Mouse (Mus musculus) hindbrain, postnatal 0 days (tissue): ENCODE data around the gene Postn. TPM values are rescaled to one million over a fixed set of nuclear protein-coding genes. Genes with fewer than 3 reads are reported as not detected.

Experiments used
- ATAC-seq: fragments of 200-750 bp; cut with Nextera tagmentation; 2 replicates; pipeline ENCODE4 v1.8.0; 2017; ENCODE audit warnings: mild to moderate bottlenecking, moderate TSS enrichment, moderate library complexity
- DNase-seq: peaks from one replicate; pipeline ENCODE4 v3.0.0-alpha.2; 2015; ENCODE audit warnings: low spot score
- H3K27ac ChIP-seq: fragments of 300-500 bp; sonication (generic); 2 replicates; pipeline ENCODE4 v1.5.1; 2014; ENCODE audit warnings: mild to moderate bottlenecking
- H3K27me3 ChIP-seq: fragments of 300-500 bp; sonication (generic); 2 replicates; pipeline ENCODE4 v1.6.1; 2014; ENCODE audit warnings: low read length, mixed read lengths; ENCODE audit not compliant: insufficient read depth
- H3K36me3 ChIP-seq: fragments of 300-500 bp; sonication (generic); 2 replicates; pipeline ENCODE4 v1.6.1; 2014; ENCODE audit warnings: low read length, mixed read lengths; ENCODE audit not compliant: insufficient read depth
- H3K4me1 ChIP-seq: fragments of 300-500 bp; sonication (generic); 2 replicates; pipeline ENCODE4 v1.6.1; 2014; ENCODE audit warnings: antibody characterized with exemption, low read length, mixed read lengths; ENCODE audit not compliant: insufficient read depth
- H3K4me2 ChIP-seq: fragments of 300-500 bp; sonication (generic); 2 replicates; pipeline ENCODE4 v1.6.1; 2014; ENCODE audit warnings: low read depth, mild to moderate bottlenecking, low read length, moderate library complexity, mixed read lengths
- H3K4me3 ChIP-seq: fragments of 300-500 bp; sonication (generic); 2 replicates; pipeline ENCODE4 v1.5.1; 2014; ENCODE audit warnings: low read length
- H3K9ac ChIP-seq: fragments of 300-500 bp; sonication (generic); replicated peaks from 2 replicates; pipeline ENCODE4 v1.6.1; 2014; ENCODE audit warnings: mild to moderate bottlenecking, low read length, moderate library complexity, mixed read lengths
- H3K9me3 ChIP-seq: fragments of 300-500 bp; sonication (generic); 2 replicates; pipeline ENCODE4 v1.6.1; 2016; ENCODE audit warnings: low read length, mixed read lengths
- CTCF ChIP-seq: IDR thresholded peaks from 2 replicates; pipeline ENCODE4 v1.5.1; 2016; ENCODE audit warnings: antibody characterized with exemption, control low read depth, low read depth
- WGBS: fragments of 180-500 bp; shearing (Covaris S2); extraction: QIAGEN DNeasy Blood & Tissue Kit; methylation state at CpG from one replicate; pipeline ENCODE4 v1.1.7; 2014; 5-methylcytosine and 5-hydroxymethylcytosine counted together
- polyA plus RNA-seq: library from polyadenylated mRNA; unstranded; fragments of >200 nt; fragmentation: Nextera tagmentation; extraction: Ambion mirVana; gene quantifications from 2 replicates; pipeline ENCODE4 v1.2.1, GENCODE M21; 2015
- total RNA-seq: library from RNA; depleted of rRNA; stranded (reverse); fragments of >200 nt; gene quantifications from 2 replicates; pipeline ENCODE4 v1.2.3, GENCODE M21; 2014; rRNA removed

The Postn gene
- total RNA-seq: 14.4 and 20.3 TPM in 2 replicates
- 13.6 and 15.3 TPM in 2 replicates for polyA plus RNA-seq

DNA sequence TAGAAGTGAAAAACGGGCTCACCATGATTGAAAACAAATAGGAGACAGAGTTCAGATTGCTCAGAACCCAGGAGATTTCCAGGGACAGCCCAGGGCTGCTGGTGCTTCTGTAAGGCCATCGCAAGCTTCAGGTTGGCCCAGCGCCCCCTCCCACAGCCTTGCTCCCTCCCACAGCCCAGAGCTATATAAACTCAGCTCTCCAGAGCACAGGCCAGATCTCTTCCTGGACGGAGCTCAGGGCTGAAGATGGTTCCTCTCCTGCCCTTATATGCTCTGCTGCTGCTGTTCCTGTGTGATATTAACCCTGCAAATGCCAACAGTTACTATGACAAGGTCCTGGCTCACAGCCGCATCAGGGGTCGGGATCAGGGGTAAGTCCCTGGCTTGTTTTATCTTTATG lies at the start of gene Postn:
Postn (plus strand) TSS at position 213 of the 400 bp plus-strand sequence.
- H3K9ac ChIP-seq: no peak within 1 kb of the TSS
- H3K4me2 ChIP-seq: no peak within 1 kb of the TSS
- no peak for TF ChIP-seq CTCF
- H3K27ac ChIP-seq: no peak within 1 kb of the TSS
- ATAC-seq (no peak), DNase-seq (no peak)
- no peak within 1 kb of the TSS for H3K4me3 ChIP-seq
- H3K36me3 ChIP-seq: no peaks in the 10 kb centered on the region
- no peaks in the 10 kb centered on the region for H3K9me3 ChIP-seq
- WGBS: 50% methylated on average over 6 of the region's 6 CpGs
- 0 out of 2 replicates have a peak, but pooled peaks cover 4% of the 10 kb centered on the region for H3K4me1 ChIP-seq
- H3K27me3 ChIP-seq: no peaks in the 10 kb centered on the region

DNA sequence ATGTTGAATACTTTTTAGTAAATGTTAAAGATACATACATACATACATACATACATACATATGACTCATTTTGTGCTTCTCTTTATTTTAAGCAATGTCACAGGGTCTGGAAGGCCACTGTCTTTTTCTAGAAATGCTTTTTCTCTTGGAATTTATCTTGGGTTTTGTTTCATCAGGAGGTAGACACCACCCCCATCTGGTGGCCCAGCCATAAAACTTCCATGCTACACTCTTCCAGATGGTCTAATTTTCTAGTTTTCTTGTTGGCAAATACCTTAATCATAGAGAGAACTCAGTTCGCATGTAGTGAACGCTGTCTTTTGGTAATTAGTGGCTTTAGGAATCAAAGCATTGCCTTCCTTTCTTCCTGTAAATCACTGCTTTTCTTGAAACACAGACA lies 46.9 kb upstream of the Postn start:
- ATAC-seq: no peak
- Histone ChIP-seq H3K9me3 (no peaks in the 10 kb centered on the region), H3K36me3 (no peaks in the 10 kb centered on the region), H3K9ac (no peak overlapping the region), H3K27me3 (no peaks in the 10 kb centered on the region), H3K4me1 (0 out of 2 replicates have a peak, but pooled peaks cover 3% of the 10 kb centered on the region), H3K27ac (no peak overlapping the region), H3K4me2 (no peak overlapping the region), H3K4me3 (no peak overlapping the region)
- peak; percentile 54 for TF ChIP-seq CTCF
- 70% methylated on average over 2 of the region's 2 CpGs for WGBS
- DNase-seq: peak; percentile 30

DNA sequence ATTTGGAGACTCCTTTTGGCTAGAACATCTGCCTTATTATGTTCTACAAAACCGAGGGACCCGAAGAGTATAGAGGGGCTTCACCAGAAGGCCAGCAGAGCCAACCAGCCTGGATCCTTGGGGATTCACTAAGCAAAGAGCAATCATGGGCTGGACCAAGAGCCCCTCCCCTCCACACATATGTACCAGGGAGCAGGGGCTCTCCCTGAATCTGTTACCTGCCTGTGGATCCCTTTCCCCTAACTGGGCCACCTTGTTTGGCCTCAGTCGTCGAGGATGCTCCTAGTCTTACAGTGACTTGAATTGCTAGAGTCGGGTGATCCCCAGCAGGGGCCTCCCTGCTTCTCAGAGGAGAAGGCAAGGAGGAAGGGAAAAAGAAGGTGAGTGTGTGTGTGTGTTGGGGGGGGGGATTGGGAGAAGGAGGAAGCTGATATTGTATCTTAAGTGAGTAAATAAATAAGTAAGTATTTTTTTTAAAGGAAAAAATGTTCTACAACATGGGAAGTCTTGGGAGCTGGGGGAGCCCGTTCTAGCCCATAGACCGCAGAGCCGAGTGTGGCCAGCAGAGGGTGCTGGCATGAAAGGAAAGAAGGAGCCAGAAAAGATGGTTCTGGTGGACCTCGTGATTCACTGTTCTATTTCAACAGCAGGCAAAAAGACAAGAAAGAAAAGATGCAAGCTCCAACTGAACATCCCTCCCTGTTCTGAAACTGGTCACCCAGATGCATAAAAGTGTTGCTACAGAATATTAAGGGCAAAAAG lies 7.8 kb upstream of the Postn start:
- no peaks in the 10 kb centered on the region for H3K36me3 ChIP-seq
- H3K27me3 ChIP-seq: no peaks in the 10 kb centered on the region
- no peak overlapping the region for H3K4me3 ChIP-seq
- no peak overlapping the region for H3K4me2 ChIP-seq
- DNase-seq (peak; percentile 70), ATAC-seq (0 out of 2 replicates have a peak, but pooled peaks have one; percentile 61)
- H3K9ac ChIP-seq: no peak overlapping the region
- H3K9me3 ChIP-seq: no peaks in the 10 kb centered on the region
- no peak overlapping the region for H3K27ac ChIP-seq
- no peaks in the 10 kb centered on the region for H3K4me1 ChIP-seq
- WGBS: 27% methylated on average over 9 of the region's 9 CpGs
- peak; percentile 81 for TF ChIP-seq CTCF

DNA sequence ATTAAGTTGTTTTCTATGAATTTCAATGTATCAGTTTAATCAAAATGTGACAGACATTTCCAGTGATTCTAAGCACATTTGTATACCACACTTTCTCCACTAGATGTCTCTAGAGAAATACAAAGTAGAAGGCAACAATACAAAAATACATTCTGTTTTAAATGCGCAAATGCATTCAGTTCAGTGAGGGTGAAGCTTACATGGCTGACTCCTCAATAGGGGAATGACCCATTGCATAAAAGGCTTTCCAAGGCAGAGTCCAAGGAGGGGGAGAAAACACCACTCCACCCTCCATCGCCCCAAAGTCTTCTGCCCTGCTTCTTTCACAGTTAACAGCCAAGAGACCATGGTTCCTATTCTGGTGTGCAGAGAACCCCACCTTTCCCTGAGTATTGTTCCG lies 3.3 kb upstream of the Postn start:
- DNase-seq (peak; percentile 50), ATAC-seq (peak; percentile 43)
- no peaks in the 10 kb centered on the region for H3K27me3 ChIP-seq
- H3K4me1 ChIP-seq: 0 out of 2 replicates have a peak, but pooled peaks cover 4% of the 10 kb centered on the region
- WGBS: 61% methylated on average over 3 of the region's 3 CpGs
- TF ChIP-seq CTCF: peak; percentile 71
- H3K4me3 ChIP-seq: no peak overlapping the region
- no peak overlapping the region for H3K9ac ChIP-seq
- H3K36me3 ChIP-seq: no peaks in the 10 kb centered on the region
- H3K4me2 ChIP-seq: no peak overlapping the region
- no peaks in the 10 kb centered on the region for H3K9me3 ChIP-seq
- H3K27ac ChIP-seq: no peak overlapping the region

DNA sequence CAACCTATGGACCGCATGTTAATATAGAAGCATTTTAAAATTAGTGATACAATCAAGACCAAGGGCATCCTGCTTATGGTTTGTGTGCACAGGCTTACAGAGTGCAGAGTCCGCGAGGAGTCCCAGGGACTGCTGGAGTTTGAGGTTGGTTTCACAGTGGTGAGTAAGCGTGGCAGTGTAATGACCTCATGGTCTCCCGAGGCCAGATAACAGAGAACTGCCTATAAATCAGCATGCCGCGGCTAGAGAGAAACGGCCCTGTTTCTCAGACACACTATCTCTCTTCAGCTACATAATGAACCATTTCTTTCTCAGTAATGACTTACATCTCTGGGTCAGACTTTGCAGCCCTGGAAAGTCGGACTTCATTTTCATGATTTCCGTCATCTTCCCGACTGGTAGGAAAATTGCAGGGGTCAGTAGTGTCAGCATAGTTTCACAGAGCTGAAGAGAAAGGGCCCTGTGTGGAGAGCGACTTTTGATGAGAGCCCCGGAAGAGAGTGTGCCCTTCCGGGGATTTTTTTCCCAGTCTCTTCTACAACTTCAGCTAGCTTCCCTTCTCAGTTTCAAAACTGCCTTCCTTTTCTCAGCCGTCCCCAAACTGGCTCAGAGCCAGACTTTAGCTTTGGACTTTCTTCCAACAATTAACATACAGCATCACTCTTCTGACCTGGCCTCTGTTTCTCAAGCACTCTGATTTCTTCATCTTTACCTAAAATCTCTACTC lies 2.3 kb upstream of the Postn start:
- Histone ChIP-seq H3K4me1 (0 out of 2 replicates have a peak, but pooled peaks cover 4% of the 10 kb centered on the region), H3K4me2 (no peak overlapping the region), H3K9ac (no peak overlapping the region), H3K27ac (no peak overlapping the region), H3K9me3 (no peaks in the 10 kb centered on the region), H3K36me3 (no peaks in the 10 kb centered on the region), H3K27me3 (no peaks in the 10 kb centered on the region), H3K4me3 (no peak overlapping the region)
- DNase-seq (peak; percentile 12), ATAC-seq (no peak)
- WGBS: 48% methylated on average over 15 of the region's 15 CpGs
- TF ChIP-seq CTCF: no peak

DNA sequence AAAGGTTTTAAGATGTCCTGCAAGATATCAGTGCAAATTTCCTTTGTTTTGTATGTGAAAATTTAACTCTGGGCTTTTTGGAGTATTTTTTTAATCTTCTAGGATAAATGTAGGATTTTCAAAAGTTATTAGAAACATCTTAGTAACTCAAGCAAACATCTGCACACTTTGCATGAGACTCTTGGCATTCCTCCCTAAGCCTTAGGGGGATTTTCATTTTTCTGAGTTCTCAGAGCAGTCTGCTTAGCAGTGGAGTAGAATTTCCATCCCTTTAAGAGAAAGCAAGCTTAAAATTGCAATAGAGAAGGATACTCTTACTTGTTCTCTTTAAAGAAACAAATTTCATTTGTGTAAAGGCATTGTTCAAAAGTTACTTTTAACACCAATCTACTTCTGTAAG lies 747 bp downstream of the Postn start:
- TF ChIP-seq CTCF: no peak
- DNase-seq: no peak
- Histone ChIP-seq H3K27ac (no peak overlapping the region), H3K4me2 (no peak overlapping the region), H3K4me3 (no peak overlapping the region), H3K9me3 (no peaks in the 10 kb centered on the region), H3K4me1 (0 out of 2 replicates have a peak, but pooled peaks cover 4% of the 10 kb centered on the region), H3K27me3 (no peaks in the 10 kb centered on the region), H3K36me3 (no peaks in the 10 kb centered on the region), H3K9ac (no peak overlapping the region)
- ATAC-seq: no peak
